Mouse (Mus musculus) erythroblast, embryonic 14.5 days (primary cell): Measurements from ENCODE around the gene Rerg. TPM values are rescaled to one million over a fixed set of nuclear protein-coding genes. Genes with fewer than 3 reads are reported as not detected.

ENCODE experiments used
- H3K27me3 ChIP-seq: 2 replicates; pipeline ENCODE4 v1.6.1; 2012; ENCODE audit warnings: inconsistent platforms; ENCODE audit not compliant: control insufficient read depth
- H3K36me3 ChIP-seq: 2 replicates; pipeline ENCODE4 v1.6.1; 2012; ENCODE audit warnings: mild to moderate bottlenecking, inconsistent platforms; ENCODE audit not compliant: control insufficient read depth
- H3K4me1 ChIP-seq: 2 replicates; pipeline ENCODE4 v1.6.1; 2012; ENCODE audit warnings: inconsistent platforms; ENCODE audit not compliant: control insufficient read depth
- H3K4me3 ChIP-seq: replicated peaks from 2 replicates; pipeline ENCODE3; 2012; ENCODE audit warnings: moderate library complexity, mild to moderate bottlenecking, inconsistent platforms
- H3K9me3 ChIP-seq: 2 replicates; pipeline ENCODE4 v1.6.1; 2012; ENCODE audit warnings: low read length, inconsistent platforms, mixed read lengths; ENCODE audit not compliant: control insufficient read depth
- GATA1 ChIP-seq: IDR thresholded peaks from 2 replicates; pipeline ENCODE4 v1.6.1; 2012; ENCODE audit warnings: low read length, inconsistent platforms, mixed read lengths
- TAL1 ChIP-seq: IDR thresholded peaks from 3 replicates; pipeline ENCODE4 v1.6.1; 2012; ENCODE audit warnings: low read length, inconsistent platforms, mixed read lengths
- polyA plus RNA-seq: library from polyadenylated mRNA; stranded (reverse); fragments of >175 nt; gene quantifications from 2 replicates; pipeline ENCODE4 v1.2.3, GENCODE M21; 2012

Rerg gene
- not detected in 2 replicates for polyA plus RNA-seq

- Histone ChIP-seq H3K36me3 (no peaks in the 10 kb centered on the region), H3K9me3 (no peaks in the 10 kb centered on the region), H3K27me3 (peaks cover 13% of the 10 kb centered on the region), H3K4me1 (no peaks in the 10 kb centered on the region), H3K4me3 (peak within 1 kb of the TSS; percentile 3)
- TF ChIP-seq GATA1, result no peak
- TF ChIP-seq TAL1, result no peak
Observed at GRCm38 (mm10) chr6:137170226-137170625, at the start of gene Rerg. Rerg (minus strand) TSS chr6:137170497.

GRCm38 (mm10) chr6:137217841-137218463 lies 47.7 kb upstream of the Rerg start:
- Histone ChIP-seq H3K9me3 (peaks cover 9% of the 10 kb centered on the region; the same call in 1 of the 2 replicates), H3K27me3 (no peaks in the 10 kb centered on the region), H3K36me3 (no peaks in the 10 kb centered on the region), H3K4me1 (no peaks in the 10 kb centered on the region), H3K4me3 (no peak overlapping the region)
- TF ChIP-seq GATA1 (no peak), TAL1 (no peak)

- H3K9me3 ChIP-seq, result peaks cover 10% of the 10 kb centered on the region; the same call in 1 of the 2 replicates
- no peaks in the 10 kb centered on the region for H3K36me3 ChIP-seq
- no peak overlapping the region for H3K4me3 ChIP-seq
- no peaks in the 10 kb centered on the region for H3K27me3 ChIP-seq
- TF ChIP-seq GATA1, result no peak
- TF ChIP-seq TAL1, result no peak
- no peaks in the 10 kb centered on the region for H3K4me1 ChIP-seq
Observed at GRCm38 (mm10) chr6:137211441-137211840, 41.1 kb upstream of the Rerg start.

- no peak for TF ChIP-seq GATA1
- TF ChIP-seq TAL1, result no peak
- Histone ChIP-seq H3K36me3 (no peaks in the 10 kb centered on the region), H3K27me3 (no peaks in the 10 kb centered on the region), H3K9me3 (peaks cover 8% of the 10 kb centered on the region; the same call in 1 of the 2 replicates), H3K4me3 (no peak overlapping the region), H3K4me1 (no peaks in the 10 kb centered on the region)
Observed at GRCm38 (mm10) chr6:137210991-137211390, 40.7 kb upstream of the Rerg start.

- Histone ChIP-seq H3K4me3 (no peak overlapping the region), H3K4me1 (no peaks in the 10 kb centered on the region), H3K9me3 (peaks cover 10% of the 10 kb centered on the region), H3K27me3 (no peaks in the 10 kb centered on the region), H3K36me3 (no peaks in the 10 kb centered on the region)
- TF ChIP-seq TAL1 (no peak), GATA1 (no peak)
Observed at GRCm38 (mm10) chr6:137209992-137210391, 39.7 kb upstream of the Rerg start.

GRCm38 (mm10) chr6:137207126-137207525 lies 36.8 kb upstream of the Rerg start:
- Histone ChIP-seq H3K36me3 (no peaks in the 10 kb centered on the region), H3K4me3 (no peak overlapping the region), H3K4me1 (no peaks in the 10 kb centered on the region), H3K27me3 (no peaks in the 10 kb centered on the region), H3K9me3 (peaks cover 15% of the 10 kb centered on the region)
- TF ChIP-seq GATA1, result no peak
- TF ChIP-seq TAL1, result no peak

GRCm38 (mm10) chr6:137205662-137206400 lies 35.5 kb upstream of the Rerg start:
- Histone ChIP-seq H3K4me1 (no peaks in the 10 kb centered on the region), H3K36me3 (no peaks in the 10 kb centered on the region), H3K9me3 (peaks cover 17% of the 10 kb centered on the region)

GRCm38 (mm10) chr6:137202661-137203060 lies 32.4 kb upstream of the Rerg start:
- H3K9me3 ChIP-seq, result peaks cover 15% of the 10 kb centered on the region
- no peaks in the 10 kb centered on the region for H3K36me3 ChIP-seq
- H3K4me3 ChIP-seq, result no peak overlapping the region
- TF ChIP-seq TAL1 (no peak), GATA1 (no peak)
- no peaks in the 10 kb centered on the region for H3K27me3 ChIP-seq
- no peaks in the 10 kb centered on the region for H3K4me1 ChIP-seq

More at GRCm38 (mm10) chr6:137205662-137206400, 35.5 kb upstream of the Rerg start:
- Histone ChIP-seq H3K4me3 (no peak overlapping the region), H3K27me3 (no peaks in the 10 kb centered on the region)
- TF ChIP-seq TAL1, result no peak
- no peak for TF ChIP-seq GATA1

- H3K27me3 ChIP-seq, result no peaks in the 10 kb centered on the region
- H3K36me3 ChIP-seq, result no peaks in the 10 kb centered on the region
- peaks cover 17% of the 10 kb centered on the region for H3K9me3 ChIP-seq
- TF ChIP-seq TAL1, result no peak
- TF ChIP-seq GATA1, result no peak
- no peaks in the 10 kb centered on the region for H3K4me1 ChIP-seq
- no peak overlapping the region for H3K4me3 ChIP-seq
Observed at GRCm38 (mm10) chr6:137201578-137201977, 31.3 kb upstream of the Rerg start.
